Mouse (Mus musculus): Measurements from ENCODE around the gene Gm20662. TPM values are rescaled to one million over a fixed set of nuclear protein-coding genes. Genes with fewer than 3 reads are reported as not detected.

The Gm20662 gene
- total RNA-seq, 2 experiments from 2014 or later, result not detected

DNA sequence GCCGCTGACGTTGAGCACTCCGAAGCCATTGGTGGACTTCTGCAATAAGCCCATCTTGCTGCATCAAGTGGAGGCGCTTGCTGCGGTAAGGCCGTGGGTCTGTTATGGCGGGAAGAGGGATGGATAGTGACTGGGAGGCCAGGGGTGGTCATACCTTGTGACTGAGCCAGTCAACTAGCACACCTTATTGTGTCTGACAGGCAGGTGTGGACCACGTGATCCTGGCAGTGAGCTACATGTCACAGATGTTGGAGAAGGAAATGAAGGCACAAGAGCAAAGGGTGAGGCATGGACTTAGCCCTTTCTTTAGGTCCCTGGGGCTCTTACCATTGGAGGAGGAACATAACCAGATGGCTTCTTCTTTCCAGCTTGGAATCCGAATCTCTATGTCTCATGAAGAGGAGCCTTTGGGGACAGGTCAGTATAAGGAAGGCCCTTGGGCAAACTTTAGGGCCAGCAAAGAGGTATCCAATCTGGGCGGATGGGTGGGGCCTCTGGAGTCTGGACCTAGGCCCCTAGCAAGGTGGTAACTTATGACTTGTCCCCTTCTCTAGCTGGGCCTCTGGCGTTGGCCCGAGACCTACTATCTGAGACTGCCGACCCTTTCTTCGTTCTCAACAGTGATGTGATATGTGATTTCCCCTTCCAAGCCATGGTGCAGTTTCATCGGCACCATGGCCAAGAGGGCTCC lies 53.6 kb downstream of the Gm20662 start:
- no peak for ATAC-seq (replicated peaks; ENCODE audit: low FRiP score, poor library complexity, severe bottlenecking)

DNA sequence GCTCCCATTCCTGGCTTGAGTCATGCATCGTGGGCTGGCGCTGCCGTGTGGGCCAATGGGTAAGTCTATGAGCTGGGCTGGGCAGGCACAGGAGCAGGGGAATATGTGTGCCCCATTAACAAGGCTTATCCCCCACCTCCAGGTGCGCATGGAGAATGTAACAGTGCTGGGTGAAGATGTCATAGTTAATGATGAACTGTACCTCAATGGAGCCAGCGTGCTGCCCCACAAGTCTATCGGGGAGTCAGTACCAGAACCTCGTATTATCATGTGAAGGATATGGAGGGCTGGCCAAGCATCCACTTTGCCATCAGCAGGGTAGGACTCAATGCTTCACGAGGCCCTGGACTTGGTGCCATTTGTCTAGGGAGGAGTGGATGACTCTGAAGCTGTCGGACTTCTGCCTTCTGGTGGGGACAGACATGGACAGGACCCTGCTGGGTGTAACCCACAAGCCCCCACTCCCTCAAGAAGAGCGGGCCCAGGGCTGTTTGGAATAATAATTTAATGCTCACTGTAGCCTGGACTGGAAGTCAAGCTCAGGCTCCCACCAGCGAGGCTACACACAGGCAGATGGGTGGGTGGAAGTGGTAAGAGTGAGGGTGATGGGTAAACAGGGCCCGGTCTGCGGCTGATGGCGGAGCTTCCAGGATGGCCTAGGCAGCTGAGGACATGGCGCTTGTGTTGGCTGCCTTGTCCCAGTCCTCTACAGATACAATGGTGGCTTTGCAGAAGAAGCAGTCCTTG lies 55.2 kb downstream of the Gm20662 start:
- ATAC-seq (replicated peaks; ENCODE audit: low FRiP score, poor library complexity, severe bottlenecking), result no peak

DNA sequence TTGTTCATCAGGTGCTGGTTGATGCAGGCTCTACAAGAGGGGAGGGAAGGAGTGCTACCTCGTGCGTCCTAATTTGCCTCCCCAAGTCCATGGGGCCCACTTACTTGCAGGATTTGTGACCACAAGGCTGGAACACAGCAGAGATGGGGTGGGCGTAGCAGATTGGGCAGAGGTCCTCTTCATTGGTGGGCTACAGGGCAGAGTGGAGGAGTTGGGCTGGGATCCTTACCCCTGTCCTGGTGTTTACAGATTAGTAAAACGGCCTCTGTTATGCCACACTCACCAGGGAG lies 55.7 kb downstream of the Gm20662 start:
- no peak for ATAC-seq (replicated peaks; ENCODE audit: low FRiP score, poor library complexity, severe bottlenecking)

DNA sequence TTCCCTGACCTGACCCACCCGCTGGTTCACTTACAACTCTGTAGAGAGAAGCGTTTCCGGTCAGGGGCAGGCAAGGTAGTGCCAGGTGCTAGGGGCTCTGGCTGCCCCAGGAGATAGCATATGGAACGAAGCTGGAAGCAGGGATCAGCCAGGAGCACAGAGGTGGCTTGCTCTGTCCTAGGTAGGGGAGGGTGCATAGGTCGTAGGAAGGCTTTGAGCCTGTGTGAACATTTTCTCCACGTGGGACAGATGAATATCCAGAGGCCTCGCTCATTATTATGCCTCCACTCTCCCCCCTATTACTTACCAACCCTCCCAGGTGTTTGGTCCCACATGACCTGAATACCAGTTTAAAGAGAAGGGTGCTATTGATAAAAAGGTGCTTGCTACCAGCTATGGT lies 56.3 kb downstream of the Gm20662 start:
- no peak for ATAC-seq (replicated peaks; ENCODE audit: low FRiP score, poor library complexity, severe bottlenecking)

DNA sequence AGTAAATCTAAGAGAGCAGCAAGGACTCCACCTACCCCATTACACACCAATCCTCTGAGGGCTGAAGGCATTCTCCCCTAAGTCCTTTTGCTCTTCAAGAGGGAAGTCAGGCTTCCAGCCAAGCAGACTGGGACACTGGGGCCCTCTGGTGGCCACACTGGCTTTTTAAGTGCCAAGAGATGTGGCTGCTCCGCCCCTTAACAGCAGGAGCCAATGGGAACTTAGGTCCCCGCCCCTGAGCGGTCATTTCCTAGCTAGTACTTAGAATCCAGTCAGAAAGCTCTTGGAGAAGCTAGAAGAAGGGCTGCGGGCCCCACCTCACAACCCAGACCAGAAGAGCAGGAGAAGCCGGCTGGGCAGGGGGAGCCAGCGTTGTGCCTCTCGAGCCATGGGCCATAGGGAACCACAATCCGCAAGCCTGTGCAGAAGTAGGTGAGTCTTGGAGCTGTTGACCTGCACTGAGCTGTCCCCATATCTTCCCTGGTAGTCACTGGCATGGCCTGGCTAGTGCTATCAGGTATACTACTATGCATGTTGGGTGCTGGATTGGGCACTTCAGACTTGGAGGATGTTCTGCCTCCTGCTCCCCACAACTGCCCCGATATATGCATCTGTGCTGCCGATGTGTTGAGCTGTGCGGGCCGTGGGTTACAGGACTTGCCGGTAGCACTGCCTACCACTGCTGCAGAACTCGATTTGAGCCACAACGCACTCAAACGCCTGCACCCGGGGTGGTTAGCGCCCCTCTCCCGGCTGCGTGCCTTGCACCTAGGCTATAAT lies 56.9 kb downstream of the Gm20662 start, which contains the start of gene Amigo3:
TSS of gene Amigo3 (plus strand) at position 275 of the 780 bp plus-strand sequence.
- peak; percentile 63 for ATAC-seq (replicated peaks; ENCODE audit: low FRiP score, poor library complexity, severe bottlenecking)

DNA sequence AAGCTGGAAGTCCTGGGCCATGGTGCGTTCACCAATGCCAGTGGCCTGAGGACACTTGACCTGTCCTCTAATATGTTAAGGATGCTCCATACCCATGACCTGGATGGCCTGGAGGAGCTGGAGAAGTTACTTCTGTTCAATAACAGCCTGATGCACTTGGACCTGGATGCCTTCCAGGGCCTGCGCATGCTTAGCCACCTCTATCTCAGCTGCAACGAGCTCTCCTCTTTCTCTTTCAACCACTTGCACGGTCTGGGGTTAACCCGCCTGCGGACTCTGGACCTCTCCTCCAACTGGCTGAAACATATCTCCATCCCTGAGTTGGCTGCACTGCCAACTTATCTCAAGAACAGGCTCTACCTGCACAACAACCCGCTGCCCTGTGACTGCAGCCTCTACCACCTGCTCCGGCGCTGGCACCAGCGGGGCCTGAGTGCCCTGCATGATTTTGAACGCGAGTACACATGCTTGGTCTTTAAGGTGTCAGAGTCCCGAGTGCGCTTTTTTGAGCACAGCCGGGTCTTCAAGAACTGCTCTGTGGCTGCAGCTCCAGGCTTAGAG lies 57.6 kb downstream of the Gm20662 start:
- ATAC-seq (replicated peaks; ENCODE audit: low FRiP score, poor library complexity, severe bottlenecking), result no peak

DNA sequence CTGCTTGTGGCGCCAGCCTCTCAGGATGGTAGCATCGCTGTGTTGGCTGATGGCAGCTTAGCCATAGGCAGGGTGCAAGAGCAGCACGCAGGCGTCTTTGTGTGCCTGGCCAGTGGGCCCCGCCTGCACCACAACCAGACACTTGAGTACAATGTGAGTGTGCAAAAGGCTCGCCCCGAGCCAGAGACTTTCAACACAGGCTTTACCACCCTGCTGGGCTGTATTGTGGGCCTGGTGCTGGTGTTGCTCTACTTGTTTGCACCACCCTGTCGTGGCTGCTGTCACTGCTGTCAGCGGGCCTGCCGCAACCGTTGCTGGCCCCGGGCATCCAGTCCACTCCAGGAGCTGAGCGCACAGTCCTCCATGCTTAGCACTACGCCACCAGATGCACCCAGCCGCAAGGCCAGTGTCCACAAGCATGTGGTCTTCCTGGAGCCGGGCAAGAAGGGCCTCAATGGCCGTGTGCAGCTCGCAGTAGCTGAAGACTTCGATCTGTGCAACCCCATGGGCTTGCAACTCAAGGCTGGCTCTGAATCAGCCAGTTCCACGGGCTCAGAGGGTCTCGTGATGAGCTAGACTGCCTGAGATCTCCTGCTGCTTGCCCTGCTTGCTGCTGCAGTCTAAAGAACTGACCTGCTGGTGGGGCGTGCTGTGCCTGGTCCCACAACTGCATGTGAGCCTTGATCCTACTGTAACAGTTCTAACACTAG lies 58.3 kb downstream of the Gm20662 start:
- ATAC-seq (replicated peaks; ENCODE audit: low FRiP score, poor library complexity, severe bottlenecking), result no peak

DNA sequence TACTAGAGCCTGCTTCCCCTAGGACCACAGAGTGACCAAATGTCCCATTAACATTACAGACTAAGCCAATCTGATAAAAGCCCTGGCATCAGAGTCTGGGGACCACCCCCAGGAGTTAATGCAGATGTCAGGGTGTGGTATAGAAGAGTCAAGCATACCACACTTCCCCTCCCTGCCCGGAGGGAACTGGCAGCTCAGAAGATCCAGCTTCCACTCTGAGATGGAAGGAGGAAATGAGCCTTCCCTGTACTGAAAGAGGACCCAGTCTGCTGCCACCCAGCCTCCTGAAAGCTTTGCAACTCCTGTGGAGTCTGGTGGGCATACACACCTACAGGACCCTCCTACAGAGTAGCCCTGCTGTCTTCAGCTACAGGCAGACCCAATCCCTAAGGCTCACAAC lies 58.9 kb downstream of the Gm20662 start:
- no peak for ATAC-seq (replicated peaks; ENCODE audit: low FRiP score, poor library complexity, severe bottlenecking)

DNA sequence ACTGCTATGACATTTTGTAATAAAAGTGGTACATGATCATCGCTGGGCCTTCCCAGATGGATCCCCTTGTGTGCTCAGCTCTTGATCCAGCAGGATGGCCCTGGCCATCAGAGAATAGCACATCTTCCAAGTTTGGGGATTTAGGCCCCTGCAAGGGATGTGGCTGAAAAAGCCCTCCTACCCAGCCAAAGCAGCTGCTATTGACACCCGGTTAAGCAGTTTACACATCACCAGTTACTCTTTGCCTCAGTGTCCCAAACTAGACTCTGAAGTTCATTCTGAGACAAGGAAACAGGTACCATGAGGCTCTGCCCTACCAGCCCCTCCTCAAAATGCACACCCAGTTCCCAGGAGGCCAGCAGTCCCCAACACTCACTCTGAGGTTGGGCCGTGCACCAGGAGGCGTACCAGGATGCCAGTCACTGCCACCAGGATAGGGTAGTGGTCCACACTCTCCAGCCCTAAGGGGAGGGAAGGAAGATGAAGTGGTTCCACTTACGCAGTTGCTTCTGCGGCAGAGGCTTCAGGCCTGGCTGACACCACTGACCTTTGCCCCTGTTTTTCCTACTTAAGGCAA lies 59.6 kb downstream of the Gm20662 start:
- ATAC-seq (replicated peaks; ENCODE audit: low FRiP score, poor library complexity, severe bottlenecking), result no peak

DNA sequence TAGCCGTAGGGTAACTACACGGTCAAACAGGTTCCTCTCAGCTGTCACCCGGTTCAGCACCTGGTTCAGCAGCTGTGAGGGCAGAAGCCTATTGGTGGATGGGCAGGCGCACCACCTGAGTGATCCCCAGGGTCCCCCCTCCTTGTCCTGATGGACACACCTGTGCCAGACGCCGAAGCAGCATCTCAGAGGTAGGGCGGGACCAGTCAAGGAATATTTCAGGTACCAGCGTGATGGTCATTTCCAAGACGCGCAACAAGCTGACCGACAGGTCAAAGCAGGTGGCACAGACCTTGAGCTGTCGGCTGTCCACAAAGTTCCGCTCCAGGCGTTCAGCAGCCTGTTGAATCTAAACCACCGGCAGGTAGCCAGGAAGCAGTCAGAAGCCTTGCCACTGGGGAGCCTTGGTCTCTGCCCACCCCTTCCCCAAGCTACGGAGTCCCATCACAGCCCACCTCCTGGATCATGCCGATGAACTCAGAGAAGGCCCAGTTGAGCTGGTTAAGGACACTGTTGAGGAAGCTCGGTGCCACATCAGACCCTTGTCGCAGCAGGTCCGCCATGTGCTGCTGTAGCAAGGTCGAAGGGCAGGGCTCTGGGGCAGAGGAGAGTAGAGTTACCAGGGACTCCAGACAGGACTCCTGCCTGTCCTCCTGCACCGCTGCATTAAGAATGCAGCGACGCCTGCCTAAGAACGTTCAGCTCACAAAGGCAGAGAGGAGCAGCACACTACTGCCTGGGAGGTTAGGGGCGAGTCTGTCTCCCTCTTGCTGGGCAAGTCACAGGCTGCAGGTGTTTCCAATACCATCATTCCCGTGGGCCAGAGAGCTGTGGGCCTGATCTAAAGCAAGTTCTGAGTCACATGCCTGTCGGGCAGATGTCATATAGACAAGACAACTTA lies 60.5 kb downstream of the Gm20662 start:
- ATAC-seq (replicated peaks; ENCODE audit: low FRiP score, poor library complexity, severe bottlenecking), result no peak

DNA sequence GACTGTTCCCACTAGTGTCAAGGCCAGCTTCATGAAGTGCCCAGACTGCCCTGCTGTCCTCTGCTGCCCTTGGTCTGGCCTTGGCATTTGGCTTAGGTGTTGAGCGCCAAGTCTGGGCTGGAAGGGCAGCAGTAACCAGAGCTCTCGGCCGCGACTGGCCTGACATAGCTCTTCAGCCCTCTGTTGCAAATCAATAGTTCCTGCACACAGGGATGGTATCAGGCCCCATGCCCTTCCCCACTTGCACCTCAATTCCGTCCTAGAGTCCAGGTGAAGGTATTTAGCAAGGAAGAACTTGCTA lies 61.1 kb downstream of the Gm20662 start:
- ATAC-seq (replicated peaks; ENCODE audit: low FRiP score, poor library complexity, severe bottlenecking), result no peak

DNA sequence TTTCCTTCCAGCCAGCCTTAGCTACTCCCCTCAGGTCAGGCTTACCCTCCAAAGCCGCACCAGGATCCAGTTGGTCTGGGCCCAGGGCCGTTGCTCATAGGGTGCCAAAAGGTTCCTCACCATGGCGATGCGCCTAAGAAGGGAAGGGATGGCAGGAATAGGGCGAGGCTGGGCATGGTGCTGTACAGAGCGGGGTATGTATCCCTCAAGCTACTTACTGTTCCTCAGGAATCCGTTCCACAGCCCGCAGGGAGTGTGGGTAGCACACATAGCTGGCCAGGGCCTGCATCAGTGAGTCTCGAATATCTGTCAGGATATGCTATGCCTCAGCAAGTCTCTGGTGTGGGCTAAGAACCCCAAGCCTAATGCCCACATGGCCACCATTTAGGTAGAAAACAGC lies 62.1 kb downstream of the Gm20662 start:
- no peak for ATAC-seq (replicated peaks; ENCODE audit: low FRiP score, poor library complexity, severe bottlenecking)

DNA sequence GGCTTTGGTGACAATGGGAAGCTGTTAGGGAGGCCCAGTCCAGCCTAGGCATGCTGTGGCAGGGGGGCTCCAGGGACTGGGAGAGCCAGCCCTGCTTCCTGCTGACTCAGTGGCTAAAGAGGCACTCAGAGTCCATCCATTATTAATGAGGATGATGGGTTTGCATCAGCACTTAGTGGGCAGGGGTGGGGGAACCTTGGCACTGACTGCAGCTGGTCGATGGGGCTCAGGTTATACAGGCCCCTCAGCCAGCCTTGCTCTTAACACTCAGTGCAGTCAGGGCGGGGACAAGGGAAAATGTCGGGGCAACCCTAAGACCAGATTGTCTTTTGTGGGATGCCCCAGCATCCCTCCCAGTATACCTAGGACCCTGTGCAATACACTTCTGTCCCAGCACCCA lies 66.0 kb downstream of the Gm20662 start:
- ATAC-seq (replicated peaks; ENCODE audit: low FRiP score, poor library complexity, severe bottlenecking), result no peak

DNA sequence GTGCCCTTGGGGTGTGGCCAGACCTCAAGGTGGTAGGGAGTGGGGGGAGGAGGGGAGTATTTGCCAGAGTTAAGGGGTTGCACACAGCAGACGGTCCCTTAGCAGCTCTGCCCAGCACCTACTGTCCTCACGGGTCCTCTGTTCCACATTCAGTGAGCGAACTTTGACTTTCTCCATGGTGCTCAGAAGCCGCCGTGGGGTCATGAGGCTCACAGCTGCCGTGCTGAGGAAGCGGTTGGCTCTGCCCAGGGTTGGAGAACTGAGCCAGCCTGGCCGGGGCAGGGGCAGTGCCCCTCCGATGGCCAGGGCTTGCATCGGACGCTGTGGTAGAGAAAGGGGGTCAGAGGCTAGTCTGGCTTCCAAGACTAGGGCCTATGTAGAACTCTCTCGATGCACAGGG lies 67.2 kb downstream of the Gm20662 start:
- no peak for ATAC-seq (replicated peaks; ENCODE audit: low FRiP score, poor library complexity, severe bottlenecking)

DNA sequence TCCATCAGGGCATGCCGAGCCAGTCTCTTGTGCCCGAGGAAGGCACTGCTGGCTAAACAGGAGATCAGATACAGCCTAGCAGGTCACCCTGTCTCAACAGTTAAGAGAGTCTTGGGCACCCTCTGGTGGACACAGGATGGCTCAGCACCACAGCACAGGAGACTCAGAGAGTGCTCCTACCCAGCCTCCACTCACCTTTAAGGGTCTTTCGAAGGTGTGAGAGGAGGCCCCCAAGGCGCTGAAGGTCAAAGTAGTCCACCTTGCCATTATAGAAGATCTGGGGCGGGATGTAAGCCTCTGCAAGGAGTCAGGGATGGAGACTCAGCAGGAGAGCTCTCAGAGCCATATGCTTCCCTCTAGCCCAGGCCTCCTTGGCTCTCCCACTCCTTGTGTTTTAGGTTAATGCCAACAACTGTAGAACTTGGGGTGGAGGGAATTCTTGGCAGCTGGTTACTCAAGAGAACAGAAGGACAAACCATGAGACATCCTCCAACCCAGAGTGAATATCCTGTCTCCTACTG lies 69.4 kb downstream of the Gm20662 start:
- peak; percentile 64 for ATAC-seq (replicated peaks; ENCODE audit: low FRiP score, poor library complexity, severe bottlenecking)

DNA sequence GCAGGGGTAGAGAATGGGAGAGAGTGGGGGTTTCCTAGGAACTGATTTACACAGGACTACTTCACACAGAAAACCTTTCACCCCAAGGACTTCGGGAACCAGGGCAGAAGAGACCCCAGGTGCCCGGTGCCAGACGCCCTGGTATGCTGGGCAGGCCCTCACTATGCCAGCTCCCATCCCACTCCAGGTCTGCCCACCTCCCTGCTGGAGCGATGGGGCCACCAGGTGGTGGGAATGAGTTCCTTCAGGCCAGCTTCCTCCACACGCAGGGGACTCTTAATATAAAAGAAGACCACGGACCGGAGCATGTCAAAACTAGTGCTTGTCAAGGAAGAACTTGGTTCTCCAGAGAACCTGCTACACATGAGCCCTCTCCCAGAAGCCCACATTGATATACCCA lies 71.0 kb downstream of the Gm20662 start:
- no peak for ATAC-seq (replicated peaks; ENCODE audit: low FRiP score, poor library complexity, severe bottlenecking)

DNA sequence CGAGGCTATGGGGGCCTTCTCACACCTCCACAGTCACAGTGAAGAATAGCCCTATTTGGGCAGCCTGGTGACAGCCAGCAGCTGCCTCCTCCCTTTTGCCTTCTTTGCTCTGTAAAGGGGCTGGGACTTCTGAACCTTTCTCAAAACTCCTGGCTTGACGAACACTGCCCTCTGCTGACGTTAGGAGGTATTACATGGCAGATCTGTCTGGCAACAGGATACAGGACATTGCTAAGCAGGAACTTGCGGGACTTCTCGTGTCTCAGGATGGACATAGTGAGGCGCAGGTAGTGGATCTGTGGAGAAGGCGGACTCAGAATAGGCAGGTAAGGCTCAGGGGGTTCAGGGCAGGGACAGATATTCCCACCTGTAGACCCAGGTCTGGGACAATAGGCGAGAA lies 71.8 kb downstream of the Gm20662 start:
- ATAC-seq (replicated peaks; ENCODE audit: low FRiP score, poor library complexity, severe bottlenecking), result peak; percentile 60

DNA sequence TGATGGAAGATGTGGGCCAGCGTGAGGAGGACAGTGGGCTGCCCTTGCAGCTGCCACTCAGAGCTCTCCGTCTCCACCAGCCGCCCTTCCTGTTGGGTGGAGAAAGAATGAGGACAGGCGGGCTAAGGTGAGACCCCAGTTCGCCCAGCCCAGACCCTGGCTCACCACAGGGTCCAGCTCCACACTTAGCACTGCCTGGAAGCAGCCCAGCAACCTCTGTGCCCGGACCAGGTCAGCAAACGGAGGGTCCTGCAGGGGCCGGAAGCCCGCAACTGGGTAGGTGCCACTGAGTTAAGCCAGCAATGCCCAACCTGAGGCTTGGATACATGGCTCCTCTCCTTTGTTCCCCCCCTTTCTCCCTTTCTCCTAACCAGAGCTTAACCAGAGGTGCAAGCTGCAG lies 72.9 kb downstream of the Gm20662 start:
- ATAC-seq (replicated peaks; ENCODE audit: low FRiP score, poor library complexity, severe bottlenecking), result no peak

DNA sequence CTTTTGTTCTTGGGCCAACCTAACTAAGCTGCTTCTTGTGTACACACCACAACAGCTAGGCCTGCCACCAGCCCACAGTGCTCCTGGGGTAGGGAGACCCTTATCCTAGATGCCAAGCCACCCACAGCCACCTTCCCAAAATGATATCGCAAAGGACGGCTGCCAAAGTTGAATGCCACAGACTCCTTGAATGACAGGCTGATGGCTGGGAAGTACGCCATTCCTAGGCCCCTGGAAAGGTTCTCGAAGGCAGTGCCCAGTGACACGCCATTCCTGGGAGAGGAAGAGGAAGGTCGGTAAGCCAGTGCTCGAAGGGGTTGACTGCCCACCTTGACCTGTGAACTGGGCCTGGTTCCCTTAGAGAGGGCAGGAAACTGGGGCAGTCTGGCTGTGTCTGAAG lies 73.4 kb downstream of the Gm20662 start:
- ATAC-seq (replicated peaks; ENCODE audit: low FRiP score, poor library complexity, severe bottlenecking), result no peak
